Mouse (Mus musculus): Measurements from ENCODE around the gene Tor1a.
"Not testable (repeated sequence)": the region's sequence is repeated elsewhere in the genome, so short reads cannot be mapped to it uniquely, and the experiment has no call there.

The Tor1a gene

GRCm38 (mm10) chr2:30952824-30953490 is 14.8 kb downstream of the Tor1a start, which contains the start of gene Tor1b:
TSS of gene Tor1b (plus strand) at chr2:30952959.
- DNase-seq: peak; percentile 87

DNA sequence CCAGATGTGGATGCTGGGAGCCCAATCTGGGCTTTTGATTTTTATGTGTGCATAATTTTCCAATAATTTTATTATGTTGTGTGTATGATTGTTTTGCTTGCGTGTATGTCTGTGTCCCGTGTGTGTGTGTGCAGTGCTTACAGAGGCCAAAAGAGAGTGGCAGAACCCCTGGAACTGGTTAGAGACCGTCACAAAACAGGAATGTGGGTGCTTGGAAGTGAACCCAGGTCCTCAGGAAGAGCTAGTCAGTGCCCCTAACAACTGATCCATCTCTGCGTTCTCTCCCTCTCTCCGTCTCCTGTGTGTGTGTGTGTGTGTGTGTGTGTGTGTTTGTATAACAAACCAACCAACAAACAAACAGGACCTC is 15.3 kb downstream of the Tor1a start:
- no peak for DNase-seq

DNA sequence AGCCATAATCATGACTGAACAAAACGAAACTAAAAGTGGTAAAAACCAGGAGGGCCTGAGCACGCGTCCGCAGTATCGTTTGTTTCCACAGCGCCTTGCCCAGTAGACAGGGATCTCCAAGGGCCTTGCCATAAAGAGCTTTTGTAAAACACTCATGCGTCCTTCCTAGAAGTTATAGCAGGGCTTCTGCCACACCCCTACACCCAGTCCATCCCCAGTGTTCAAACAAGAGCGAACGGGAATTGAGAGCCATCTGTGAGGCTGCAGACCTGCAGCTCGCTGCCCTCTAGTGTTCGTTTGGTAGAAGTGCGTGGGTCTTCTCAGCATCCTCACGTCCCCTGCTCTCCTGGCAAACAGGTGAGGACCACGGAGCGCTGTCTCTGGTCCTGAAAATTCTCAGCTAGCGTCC is 25.1 kb downstream of the Tor1a start:
- peak; percentile 62 for DNase-seq

DNA sequence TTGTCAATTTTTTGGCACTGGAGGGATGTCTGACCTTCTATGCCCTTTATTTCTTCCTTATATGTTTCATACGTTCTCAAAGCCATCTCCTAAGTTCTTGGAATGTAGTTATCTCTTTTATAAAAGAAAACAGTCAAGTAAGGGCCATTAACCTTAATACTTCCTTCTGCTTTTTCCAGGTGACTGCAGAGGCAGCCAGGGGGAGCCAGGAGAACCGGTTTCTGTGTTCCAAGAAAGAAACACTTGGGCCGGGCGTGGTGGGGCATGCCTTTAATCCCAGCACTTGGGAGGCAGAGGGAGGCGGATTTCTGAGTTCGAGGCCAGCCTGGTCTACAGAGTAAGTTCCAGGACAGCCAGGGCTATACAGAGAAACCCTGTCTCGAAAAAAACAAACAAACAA is 25.6 kb downstream of the Tor1a start:
- not testable (repeated sequence) for DNase-seq

- no peak for DNase-seq
Observed at GRCm38 (mm10) chr2:30941586-30941985, 26.1 kb downstream of the Tor1a start.

- DNase-seq: no peak
Observed at GRCm38 (mm10) chr2:30938574-30938991, 29.1 kb downstream of the Tor1a start.

DNA sequence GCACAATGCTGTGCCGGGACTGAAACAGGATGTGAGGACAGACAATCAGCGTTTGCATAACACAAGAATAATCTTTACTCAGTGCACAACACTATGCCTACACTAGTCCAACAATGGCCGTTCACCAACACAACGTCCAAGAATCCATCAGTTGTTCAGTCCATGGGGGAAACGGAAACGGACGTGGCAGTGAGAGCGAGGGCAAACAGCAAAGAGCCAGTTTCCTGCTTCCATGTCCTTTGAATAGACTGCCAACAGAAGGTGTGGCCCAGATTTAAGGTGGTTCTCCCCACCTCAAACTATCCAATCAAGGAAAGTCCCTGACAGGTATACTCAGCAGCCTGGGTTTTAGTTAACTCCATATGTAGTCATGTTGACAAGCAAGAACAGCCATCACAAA is 30.0 kb downstream of the Tor1a start:
- no peak for DNase-seq

DNA sequence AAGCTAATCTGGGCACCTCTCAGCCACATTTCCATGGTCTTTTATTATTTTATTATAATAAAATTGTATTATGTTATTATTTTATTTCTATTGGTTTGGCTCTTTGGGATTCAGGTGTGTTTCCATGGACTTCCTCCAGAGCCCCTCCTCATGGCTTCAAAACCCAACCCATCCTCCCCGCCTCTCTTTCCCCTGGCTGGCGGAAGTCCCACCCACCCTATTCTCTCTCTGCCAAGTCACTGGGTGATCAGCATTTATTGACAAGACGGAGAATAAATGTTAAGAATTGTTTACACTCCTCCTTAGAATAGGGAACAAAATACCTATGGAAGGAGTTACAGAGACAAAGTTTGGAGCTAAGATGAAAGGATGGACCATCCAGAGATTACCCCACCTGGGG is 30.9 kb downstream of the Tor1a start:
- DNase-seq: no peak

GRCm38 (mm10) chr2:30933917-30934450 is 33.7 kb downstream of the Tor1a start:
- DNase-seq: peak; percentile 72

- no peak for DNase-seq
Observed at GRCm38 (mm10) chr2:30933032-30933431, 34.7 kb downstream of the Tor1a start.

GRCm38 (mm10) chr2:30931922-30932321 is 35.8 kb downstream of the Tor1a start:
- DNase-seq: no peak

- not testable (repeated sequence) for DNase-seq
Observed at GRCm38 (mm10) chr2:30930846-30931245, 36.9 kb downstream of the Tor1a start.

GRCm38 (mm10) chr2:30929483-30930045 is 38.2 kb downstream of the Tor1a start, which contains the start of gene Ptges:
TSS of gene Ptges (minus strand) at chr2:30929863.
- peak; percentile 85 for DNase-seq

GRCm38 (mm10) chr2:30928893-30929482 is 38.7 kb downstream of the Tor1a start:
- no peak for DNase-seq

GRCm38 (mm10) chr2:30927844-30928628 is 39.7 kb downstream of the Tor1a start:
- DNase-seq: peak; percentile 65

DNA sequence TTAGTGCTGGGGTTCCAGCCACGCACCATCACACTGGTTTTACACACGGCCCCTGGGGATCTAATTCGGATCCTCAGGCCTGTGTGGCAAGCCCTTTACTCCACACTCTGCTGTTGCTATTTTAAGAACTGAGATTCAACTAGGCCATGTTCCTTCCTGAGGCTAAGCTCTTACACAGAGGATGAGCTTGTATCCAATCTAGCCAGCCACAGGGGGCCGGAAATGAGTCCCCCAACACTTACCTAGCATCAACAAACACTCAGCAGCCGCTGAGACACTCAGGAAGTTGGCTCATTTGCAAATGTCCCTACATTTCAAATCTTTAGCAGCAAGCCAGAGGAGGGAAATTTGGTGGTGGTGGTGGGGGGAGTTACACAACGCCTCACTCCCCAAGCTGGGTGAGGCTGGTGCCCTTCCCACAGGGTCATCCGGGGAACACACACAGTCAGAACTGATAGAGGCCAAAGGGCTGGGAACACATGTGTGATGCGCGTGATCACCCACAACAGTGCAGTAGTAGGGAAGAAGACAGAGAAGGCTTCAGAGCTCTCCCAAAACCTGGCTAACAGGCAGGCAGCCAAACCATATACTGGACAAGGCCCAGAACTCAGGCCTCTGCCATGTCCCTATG is 40.5 kb downstream of the Tor1a start:
- no peak for DNase-seq

DNA sequence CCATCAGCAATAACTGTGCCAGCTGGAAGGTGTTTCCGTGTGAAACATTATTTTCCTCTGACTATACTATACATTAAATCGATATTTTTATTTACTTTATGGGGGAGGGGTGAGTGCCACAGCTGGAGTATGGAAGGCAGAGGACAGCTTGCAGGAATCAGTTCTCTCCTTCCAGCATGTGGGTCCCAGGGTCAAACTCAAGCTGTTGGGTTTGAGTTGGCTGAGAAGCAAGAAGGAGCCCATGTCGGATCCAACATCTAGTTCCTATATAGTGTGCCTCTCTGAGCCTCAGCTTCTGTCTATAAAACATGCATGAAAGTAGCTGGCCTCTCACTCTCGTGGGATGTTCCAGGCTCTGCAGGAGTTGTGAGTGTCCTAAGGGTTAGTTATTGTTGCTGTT is 41.4 kb downstream of the Tor1a start:
- DNase-seq: no peak

GRCm38 (mm10) chr2:30925181-30925580 is 42.6 kb downstream of the Tor1a start:
- no peak for DNase-seq

- DNase-seq: no peak
Observed at GRCm38 (mm10) chr2:30923099-30923498, 44.6 kb downstream of the Tor1a start.

DNA sequence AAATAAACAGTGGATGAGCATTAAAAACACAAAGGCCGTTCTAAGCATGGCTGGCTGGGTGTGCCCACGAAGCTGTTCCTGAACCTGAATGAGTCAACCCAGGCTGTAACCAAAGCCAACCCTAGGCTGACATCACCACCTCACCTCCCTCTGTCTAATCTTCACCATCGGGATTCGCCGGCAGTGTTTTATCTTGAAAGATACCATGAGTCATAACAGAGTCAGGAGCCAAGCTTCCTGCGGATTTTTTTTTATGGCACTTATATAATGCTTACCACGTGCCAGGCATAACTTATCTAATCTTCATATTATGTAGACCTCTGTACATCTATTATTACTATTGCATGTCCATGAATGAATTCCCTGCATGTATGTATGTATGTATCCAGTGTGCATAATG is 47.5 kb downstream of the Tor1a start:
- no peak for DNase-seq

DNA sequence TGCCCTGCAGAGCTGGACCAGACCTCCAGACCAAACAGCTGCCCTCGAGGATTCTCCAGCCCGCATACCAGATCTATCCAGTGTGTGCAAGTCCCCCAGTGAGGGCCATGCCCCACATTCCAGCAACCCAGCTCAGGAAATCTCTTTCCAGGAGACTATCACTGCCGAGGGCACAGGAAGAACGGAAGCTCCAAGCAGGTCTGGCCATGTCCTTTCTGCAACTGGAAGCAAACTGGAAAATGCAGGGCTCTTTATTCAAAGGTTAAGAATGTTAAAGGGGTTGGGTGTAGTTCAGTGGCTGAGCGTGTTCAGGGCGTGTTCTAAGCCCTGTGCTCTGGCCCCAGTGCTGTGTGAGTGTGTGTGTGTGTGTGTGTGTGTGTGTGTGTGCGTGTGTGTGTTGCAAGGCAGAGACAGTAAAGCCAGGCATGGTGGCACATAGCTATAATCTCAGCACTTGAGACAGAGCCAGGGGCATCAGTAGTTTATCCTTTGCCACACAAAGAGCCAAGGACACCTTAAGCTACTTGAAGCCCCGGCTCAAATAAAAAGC is 48.9 kb downstream of the Tor1a start:
- no peak for DNase-seq

DNA sequence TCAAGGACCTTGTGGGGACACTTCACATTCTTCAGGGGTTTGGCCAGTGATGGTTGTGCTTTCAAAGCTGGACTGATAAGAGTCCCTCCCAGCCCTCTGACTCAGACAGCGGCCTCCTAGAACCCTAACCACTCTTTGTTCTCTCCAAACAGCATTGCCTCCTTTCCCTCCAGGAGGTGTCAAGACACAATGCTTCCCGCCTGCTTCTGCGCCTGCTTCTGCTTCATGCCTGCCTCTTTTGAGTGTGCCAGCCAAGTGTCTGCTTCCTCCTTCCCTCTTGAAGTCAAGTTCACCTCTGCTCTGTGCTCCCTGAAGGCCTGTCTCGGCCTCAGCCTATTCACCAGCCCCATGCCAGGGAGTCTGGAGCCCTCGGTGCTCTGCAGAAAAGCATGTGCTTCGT is 49.6 kb downstream of the Tor1a start:
- DNase-seq: no peak

- no peak for DNase-seq
Observed at GRCm38 (mm10) chr2:30917649-30918048, 50.1 kb downstream of the Tor1a start.

Data from cerebellum, adult 9-11 months (tissue).